Mouse (Mus musculus) megakaryocyte, adult 5-6 weeks (primary cell): ENCODE measurements at regions not wholly inside any gene's neighbourhood (a gene's known extent, or its start where the extent isn't known, plus 50 kb on each side); places are given as distances from the start of the nearest gene placed in this dataset.

ENCODE experiments used
- ATAC-seq: 2 replicates; pipeline ENCODE4 v1.8.0; 2016; ENCODE audit warnings: mild to moderate bottlenecking, inconsistent platforms; ENCODE audit not compliant: poor library complexity, severe bottlenecking

GRCm38 (mm10) chr8:12134200-12134599, 144.4 kb upstream of the A230072I06Rik start:
- ATAC-seq: no peak

- ATAC-seq: no peak
Observed at GRCm38 (mm10) chr8:12135392-12136177, 143.0 kb upstream of the A230072I06Rik start.

- no peak for ATAC-seq
Observed at GRCm38 (mm10) chr8:12136178-12136455, 142.5 kb upstream of the A230072I06Rik start.

- no peak for ATAC-seq
Observed at GRCm38 (mm10) chr8:12137496-12137895, 141.1 kb upstream of the A230072I06Rik start.

- no peak for ATAC-seq
Observed at GRCm38 (mm10) chr8:12137913-12138312, 140.7 kb upstream of the A230072I06Rik start.

GRCm38 (mm10) chr8:12151679-12152078, 126.9 kb upstream of the A230072I06Rik start:
- ATAC-seq: no peak

- no peak for ATAC-seq
Observed at GRCm38 (mm10) chr8:12152825-12153224, 125.8 kb upstream of the A230072I06Rik start.

GRCm38 (mm10) chr8:12156893-12157292, 121.7 kb upstream of the A230072I06Rik start:
- no peak for ATAC-seq

- no peak for ATAC-seq
Observed at GRCm38 (mm10) chr8:12158188-12158587, 120.4 kb upstream of the A230072I06Rik start.

- no peak for ATAC-seq
Observed at GRCm38 (mm10) chr8:12162921-12163705, 115.5 kb upstream of the A230072I06Rik start.

GRCm38 (mm10) chr8:12165487-12166152, 113.0 kb upstream of the A230072I06Rik start:
- ATAC-seq: no peak

GRCm38 (mm10) chr8:12171788-12172187, 106.8 kb upstream of the A230072I06Rik start:
- no peak for ATAC-seq

- no peak for ATAC-seq
Observed at GRCm38 (mm10) chr8:12175496-12175895, 103.1 kb upstream of the A230072I06Rik start.

- ATAC-seq: no peak
Observed at GRCm38 (mm10) chr8:12184666-12185065, 94.0 kb upstream of the A230072I06Rik start.

- no peak for ATAC-seq
Observed at GRCm38 (mm10) chr8:12187366-12187765, 91.3 kb upstream of the A230072I06Rik start.

GRCm38 (mm10) chr8:12188451-12188850, 90.2 kb upstream of the A230072I06Rik start:
- no peak for ATAC-seq

- no peak for ATAC-seq
Observed at GRCm38 (mm10) chr8:12188960-12189359, 89.7 kb upstream of the A230072I06Rik start.

GRCm38 (mm10) chr8:12192006-12192405, 86.6 kb upstream of the A230072I06Rik start:
- ATAC-seq: no peak

GRCm38 (mm10) chr8:12205909-12206308, 72.7 kb upstream of the A230072I06Rik start:
- ATAC-seq: no peak

GRCm38 (mm10) chr8:12207412-12207811, 71.2 kb upstream of the A230072I06Rik start:
- ATAC-seq: no peak

GRCm38 (mm10) chr8:12213774-12214173, 64.8 kb upstream of the A230072I06Rik start:
- no peak for ATAC-seq
